Mouse (Mus musculus): ENCODE measurements around the gene Desi2. TPM values are rescaled to one million over a fixed set of nuclear protein-coding genes. Genes with fewer than 3 reads are reported as not detected.
A peak's percentile ranks its signal among the peaks of the same experiment; 100 is the strongest.
"Not testable (repeated sequence)": the region's sequence is repeated elsewhere in the genome, so short reads cannot be mapped to it uniquely, and the experiment has no call there.

Gene Desi2
- polyA plus RNA-seq, 1 experiment: 15.8 TPM

DNA sequence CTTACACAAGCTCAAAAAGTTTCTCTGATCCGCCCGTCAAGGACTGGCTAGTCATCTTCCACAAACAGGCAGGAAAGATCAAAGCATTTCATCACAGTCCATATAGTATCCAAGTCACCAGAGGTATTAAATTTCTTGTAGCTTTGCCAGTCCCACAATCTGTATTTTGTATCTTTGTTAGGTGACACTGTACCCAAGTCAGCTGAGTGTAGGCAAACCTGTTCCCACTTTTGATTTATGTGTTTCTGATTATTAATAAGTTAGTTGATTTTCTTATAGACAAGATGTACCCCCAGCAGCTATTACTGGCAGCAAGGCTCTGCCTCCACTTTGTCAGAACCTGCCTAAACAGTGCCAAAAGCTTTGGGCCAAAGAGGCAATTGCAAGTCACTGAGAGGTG is 71.6 kb downstream of the Desi2 start:
- no peak for DNase-seq (ENCODE audit: low spot score)

DNA sequence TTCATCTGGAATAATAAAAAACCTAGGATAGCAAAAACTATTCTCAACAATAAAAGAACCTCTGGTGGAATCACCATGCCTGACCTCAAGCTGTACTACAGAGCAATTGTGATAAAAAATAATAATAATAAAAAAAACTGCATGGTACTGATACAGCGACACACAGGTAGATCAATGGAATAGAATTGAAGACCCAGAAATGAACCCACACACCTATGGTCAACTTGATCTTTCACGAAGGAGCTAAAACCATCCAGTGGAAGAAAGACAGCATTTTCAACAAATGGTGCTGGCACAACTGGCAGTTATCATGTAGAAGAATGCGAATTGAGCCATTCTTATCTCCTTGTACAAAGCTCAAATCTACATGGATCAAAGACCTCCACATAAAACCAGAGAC is 78.2 kb downstream of the Desi2 start:
- DNase-seq (ENCODE audit: low spot score): not testable (repeated sequence)

DNA sequence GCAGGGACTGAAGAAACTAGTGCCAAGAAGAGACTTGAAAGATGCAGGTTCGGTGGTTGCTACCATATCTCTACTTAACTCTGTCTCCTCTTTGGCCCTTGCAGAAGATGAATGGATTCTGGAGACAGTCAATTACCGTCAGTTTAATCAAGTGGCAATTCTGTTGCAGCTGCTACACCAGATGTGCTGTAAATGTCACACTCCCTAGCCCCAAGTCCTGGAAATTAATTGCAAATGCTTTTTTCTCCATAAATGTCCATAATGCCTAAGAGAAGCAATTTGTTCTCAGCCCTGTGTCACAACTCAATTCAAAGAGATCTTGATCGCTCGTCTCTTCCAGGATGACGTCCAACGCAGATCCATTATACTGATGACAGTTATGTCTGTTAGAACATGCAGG is 83.4 kb downstream of the Desi2 start:
- DNase-seq (ENCODE audit: low spot score): no peak

DNA sequence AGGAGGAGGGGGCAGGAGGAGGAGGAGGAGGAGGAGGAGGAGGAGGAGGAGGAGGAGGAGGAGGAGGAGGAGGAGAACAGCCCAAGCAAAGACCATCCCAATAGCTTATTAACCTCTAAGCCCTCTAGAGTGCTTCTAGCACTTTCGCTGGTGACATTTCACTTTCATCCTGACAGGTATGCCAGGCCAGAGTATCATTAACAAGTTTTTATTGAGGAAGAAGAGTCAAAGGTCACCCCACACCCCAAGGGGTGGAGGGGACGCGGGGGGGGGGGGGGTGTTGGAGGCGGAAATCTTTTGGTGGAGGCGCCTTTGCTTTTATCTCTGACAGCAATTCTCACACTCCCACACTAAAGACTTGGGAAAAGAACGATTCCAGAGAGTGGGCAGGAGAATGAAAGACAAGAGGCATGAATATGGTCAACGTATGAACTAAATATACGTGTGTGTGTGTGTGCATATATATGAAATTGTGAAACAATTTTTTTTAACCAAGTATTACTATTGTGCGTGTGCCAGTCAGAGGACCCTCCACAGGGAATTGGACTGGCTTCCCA is 88.0 kb downstream of the Desi2 start:
- DNase-seq (ENCODE audit: low spot score): no peak

DNA sequence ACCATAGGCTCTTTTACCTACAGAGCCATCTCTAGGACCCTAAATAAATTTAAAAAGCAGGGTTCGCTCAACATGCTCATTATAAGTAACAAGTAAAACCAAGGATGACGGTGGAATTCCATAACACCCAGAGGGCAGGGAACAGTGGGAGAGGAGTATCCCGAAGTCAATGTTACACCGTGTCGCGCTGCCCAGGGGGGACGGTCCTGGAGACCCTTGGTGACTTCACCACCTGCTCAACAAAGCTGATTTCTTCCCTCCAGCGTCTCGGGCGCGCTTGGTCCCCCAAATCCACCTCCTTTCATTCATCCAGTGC is 88.5 kb downstream of the Desi2 start:
- DNase-seq (ENCODE audit: low spot score): no peak

DNA sequence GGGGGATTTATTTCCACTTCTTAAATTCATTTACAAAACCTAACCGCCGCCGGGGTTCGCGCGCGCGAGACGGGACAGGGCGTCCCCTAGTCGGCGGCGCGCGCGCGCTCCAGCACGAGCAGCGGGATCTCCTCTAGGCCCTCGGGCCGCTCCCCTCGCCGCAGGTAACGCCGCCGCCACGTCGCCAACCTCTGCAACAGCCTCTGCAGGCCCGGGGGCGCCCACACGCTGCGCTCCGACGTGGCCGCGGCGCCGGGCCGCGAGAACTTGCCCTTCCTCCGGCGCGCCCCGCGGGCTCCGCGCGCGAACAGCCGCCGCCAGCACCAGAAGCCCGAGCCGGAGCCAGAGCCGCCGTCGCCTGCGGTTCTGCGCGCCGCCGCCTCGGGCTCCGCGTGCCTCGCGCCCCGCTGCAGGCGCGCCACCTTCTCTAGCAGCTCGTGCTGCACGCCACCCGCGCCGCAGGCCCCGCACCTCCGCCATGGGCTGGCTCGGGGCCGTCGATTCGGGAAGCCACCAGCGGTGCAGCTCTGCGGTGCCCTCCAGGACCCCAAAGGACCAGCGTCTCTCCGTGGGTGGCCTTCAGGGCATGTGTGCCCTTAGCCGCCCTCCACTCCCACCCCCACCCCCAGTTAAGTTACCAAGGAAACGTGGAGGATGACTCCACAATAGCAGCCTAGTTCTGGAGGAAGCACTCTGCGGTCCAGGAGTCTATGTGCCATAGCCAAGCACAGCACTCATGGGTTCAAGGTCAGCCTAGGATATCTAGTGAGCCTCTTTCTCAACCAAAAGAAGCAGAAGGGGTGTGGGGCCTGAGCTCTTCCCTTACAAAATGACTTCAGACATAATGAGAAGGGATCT is 89.1 kb downstream of the Desi2 start:
- DNase-seq (ENCODE audit: low spot score): peak; percentile 40

DNA sequence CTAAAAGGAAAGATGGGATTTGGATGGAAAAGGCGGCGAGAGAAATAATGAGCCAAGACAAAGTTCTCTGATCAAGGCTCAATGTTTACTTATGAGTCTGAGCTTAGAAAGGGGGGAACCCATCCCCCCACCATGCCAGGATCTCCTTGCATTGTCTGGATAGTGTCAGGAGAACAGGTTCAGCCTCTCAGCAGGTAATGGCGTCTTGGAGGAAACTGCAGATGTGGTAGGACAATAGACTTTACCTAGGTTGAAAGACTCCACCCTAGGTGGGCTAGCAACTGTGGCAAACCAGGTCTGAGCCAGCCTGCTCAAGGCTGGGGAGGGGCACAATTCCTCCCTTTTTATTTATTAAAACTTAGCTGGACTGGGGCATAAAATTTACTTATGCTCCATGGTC is 96.1 kb downstream of the Desi2 start:
- DNase-seq (ENCODE audit: low spot score): not testable (repeated sequence)

DNA sequence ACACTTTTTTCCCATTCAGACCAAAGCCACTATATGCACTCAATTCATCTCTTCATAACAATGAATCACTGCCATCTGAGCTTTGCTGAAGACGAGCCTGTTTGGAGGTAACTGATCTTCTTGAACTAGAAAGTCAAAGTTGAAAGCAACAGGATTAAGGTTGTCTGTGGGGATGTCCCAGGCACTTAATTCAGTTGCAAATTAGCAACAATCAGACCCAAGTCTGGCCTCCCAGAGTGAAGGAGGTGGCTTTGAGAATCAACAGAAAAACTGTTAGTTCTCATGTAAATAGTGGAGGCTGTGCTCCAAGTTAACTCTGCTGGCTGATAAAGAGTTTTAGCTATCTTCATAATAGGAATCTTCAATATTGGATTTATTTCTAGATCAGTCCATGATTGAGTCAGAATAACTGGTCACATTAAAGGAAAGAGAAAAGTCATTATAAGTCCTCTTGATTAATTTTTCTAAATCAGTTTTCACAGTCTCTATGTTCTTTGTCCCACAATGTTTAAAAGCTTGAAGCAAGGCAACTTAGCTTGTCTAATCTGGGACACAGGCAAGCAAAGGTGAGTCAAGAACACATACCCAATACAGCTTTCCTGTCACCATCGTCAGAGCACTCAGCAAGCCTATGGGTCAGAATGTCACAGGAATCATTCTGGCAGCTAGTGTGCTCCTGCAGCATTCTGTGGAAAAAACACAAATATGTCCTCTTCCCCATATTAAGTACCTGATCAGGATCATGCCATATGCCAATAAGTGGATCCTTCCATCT is 96.9 kb downstream of the Desi2 start:
- DNase-seq (ENCODE audit: low spot score): no peak

DNA sequence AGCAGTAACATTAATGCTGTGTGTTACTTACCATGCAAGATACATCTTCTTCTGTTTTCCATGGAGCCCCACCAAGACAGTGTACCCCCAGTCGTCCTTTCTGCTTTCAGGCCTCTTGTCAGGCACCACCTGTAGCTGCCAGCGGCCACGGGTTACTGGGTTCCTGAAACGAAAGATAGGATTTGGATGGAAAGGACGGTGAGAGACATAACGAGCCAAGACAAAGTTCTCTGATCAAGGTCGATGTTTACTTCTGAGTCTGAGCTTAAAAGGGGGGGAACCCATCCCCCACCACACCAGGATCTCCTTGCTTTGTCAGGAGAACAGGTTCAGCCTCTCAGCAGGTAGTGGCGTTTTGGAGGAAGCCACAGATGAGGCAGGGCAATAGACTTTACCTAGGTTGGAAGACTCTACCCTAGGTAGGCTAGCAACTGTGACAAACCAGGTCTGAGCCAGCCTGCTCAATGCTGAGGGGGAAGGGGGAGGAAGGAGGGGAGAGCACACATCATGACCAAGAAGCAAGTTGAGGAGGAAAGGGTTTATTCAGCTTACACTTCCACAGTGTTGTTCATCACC is 100.5 kb downstream of the Desi2 start:
- DNase-seq (ENCODE audit: low spot score): no peak

DNA sequence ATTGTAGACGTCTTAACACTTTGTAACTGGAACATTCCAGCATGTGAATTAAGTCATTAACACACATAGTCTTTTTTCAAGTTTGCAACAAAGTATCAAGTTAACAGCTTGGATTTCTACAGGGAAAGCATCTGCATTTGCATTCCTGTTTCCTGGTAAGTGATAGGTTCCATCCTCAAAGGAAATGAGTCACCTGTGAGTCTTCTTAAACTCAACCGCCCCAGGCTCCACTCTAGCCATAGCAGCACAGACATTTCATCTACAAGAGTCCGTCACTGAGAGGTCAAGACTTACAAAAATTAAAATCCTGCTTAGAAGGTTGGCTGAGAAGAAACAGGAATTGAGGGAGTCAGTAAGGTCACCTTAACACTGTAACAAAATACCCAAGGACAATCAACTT is 104.5 kb downstream of the Desi2 start:
- DNase-seq (ENCODE audit: low spot score): no peak

DNA sequence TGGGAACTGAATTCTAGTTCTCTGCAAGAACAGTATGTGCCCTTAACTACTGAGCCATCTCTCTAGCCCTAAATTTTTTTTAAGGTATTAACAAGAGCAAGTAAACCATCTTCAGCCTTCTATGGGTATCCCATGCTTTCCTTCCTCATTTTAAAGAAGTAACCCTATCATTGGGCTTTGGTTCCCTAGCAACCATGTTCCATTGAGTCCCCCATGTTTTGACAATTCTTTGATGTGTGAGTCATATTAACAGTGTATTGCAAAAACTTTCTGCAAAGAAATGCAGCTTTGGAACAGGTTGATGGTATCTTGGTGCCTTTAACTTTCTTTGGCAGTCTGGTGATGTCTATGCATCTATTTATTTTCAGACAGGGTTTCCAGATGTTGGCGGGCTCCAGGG is 106.8 kb downstream of the Desi2 start:
- DNase-seq (ENCODE audit: low spot score): no peak

DNA sequence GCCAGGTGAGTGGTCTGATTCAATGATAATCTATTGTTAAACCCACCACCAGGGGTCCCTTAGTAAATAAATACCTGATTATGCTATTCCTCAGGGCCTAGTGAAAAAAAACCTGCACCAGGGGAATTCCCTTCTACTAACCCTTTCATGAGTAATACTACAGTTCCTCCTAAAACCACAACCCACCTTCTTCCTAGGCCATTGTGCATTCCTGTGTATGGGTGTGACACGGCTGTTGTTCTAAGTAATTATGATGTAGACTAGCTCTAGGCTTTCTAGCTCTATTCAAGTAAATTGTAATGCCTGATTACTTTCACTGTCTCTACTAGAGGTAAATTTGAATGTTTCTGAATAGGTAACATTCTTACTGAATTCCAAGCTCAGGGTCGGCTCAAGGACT is 114.0 kb downstream of the Desi2 start:
- not testable (repeated sequence) for DNase-seq (ENCODE audit: low spot score)

DNA sequence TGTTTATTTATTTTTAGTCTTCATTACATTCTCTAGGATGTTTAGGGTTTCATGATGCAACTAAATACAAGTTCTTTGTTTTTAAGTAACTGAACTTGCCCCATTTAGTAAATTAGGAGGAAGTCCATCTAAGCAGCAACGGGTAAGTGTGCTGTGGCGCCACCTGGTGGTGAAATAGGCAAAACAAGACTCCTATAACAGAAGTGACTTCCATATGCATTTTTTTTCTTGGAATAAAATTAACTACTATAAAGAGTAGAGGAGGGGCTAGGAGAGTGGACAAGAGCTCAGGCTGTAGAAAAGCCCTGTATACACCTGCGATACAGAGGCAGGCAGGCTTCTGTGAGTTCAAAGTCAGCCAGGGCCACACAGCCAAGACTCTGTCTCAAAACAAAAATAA is 116.2 kb downstream of the Desi2 start:
- DNase-seq (ENCODE audit: low spot score): peak; percentile 44

Other genes with a start within 250 kb of the Desi2 start
- 1.7 and 1.8 TPM in 2 replicates for gene Catspere2, start 204.0 kb upstream of the Desi2 start, polyA plus RNA-seq (2012; rRNA removed)
- gene Cox20, start 131.7 kb downstream of the Desi2 start, polyA plus RNA-seq (2012; rRNA removed): 77.2 and 84.8 TPM in 2 replicates
- gene Hnrnpu, start 150.4 kb downstream of the Desi2 start, polyA plus RNA-seq (2012; rRNA removed): 207 and 224 TPM in 2 replicates
- gene Efcab2, start 218.7 kb downstream of the Desi2 start, polyA plus RNA-seq (2012; rRNA removed): 1.6 and 2.3 TPM in 2 replicates